Mouse (Mus musculus) lung, postnatal 0 days (tissue): Measurements from ENCODE around the gene Eif4h. TPM values are rescaled to one million over a fixed set of nuclear protein-coding genes. Genes with fewer than 3 reads are reported as not detected.
A peak's percentile ranks its signal among the peaks of the same experiment; 100 is the strongest.

Experiments
- ATAC-seq: fragments of 200-750 bp; cut with Nextera tagmentation; 2 replicates; pipeline ENCODE4 v1.8.0; 2017; ENCODE audit warnings: moderate library complexity
- DNase-seq: peaks from one replicate; pipeline ENCODE4 v3.0.0-alpha.2; 2016; ENCODE audit warnings: low spot score
- H3K27ac ChIP-seq: fragments of 300-500 bp; sonication (generic); 2 replicates; pipeline ENCODE4 v1.5.1; 2014; ENCODE audit warnings: antibody characterized with exemption, mild to moderate bottlenecking, low read length, mixed read lengths
- H3K27me3 ChIP-seq: fragments of 300-500 bp; sonication (generic); replicated peaks from 2 replicates; pipeline ENCODE4 v1.6.1; 2014; ENCODE audit warnings: low read length, mixed read lengths; ENCODE audit not compliant: insufficient read depth
- H3K36me3 ChIP-seq: fragments of 300-500 bp; sonication (generic); 2 replicates; pipeline ENCODE4 v1.6.1; 2014; ENCODE audit warnings: low read length, mixed read lengths; ENCODE audit not compliant: insufficient read depth
- H3K4me1 ChIP-seq: fragments of 300-500 bp; sonication (generic); 2 replicates; pipeline ENCODE4 v1.6.1; 2014; ENCODE audit warnings: antibody characterized with exemption, low read depth, low read length, mixed read lengths; ENCODE audit not compliant: insufficient read depth
- H3K4me2 ChIP-seq: fragments of 300-500 bp; sonication (generic); replicated peaks from 2 replicates; pipeline ENCODE4 v1.6.1; 2014; ENCODE audit warnings: low read depth, mild to moderate bottlenecking, low read length, moderate library complexity, mixed read lengths
- H3K4me3 ChIP-seq: fragments of 300-500 bp; sonication (generic); 2 replicates; pipeline ENCODE4 v1.5.1; 2014; ENCODE audit warnings: low read depth, low read length
- H3K9ac ChIP-seq: fragments of 300-500 bp; sonication (generic); replicated peaks from 2 replicates; pipeline ENCODE4 v1.6.1; 2014; ENCODE audit warnings: low read depth, mild to moderate bottlenecking
- H3K9me3 ChIP-seq: fragments of 300-500 bp; sonication (generic); 2 replicates; pipeline ENCODE4 v1.6.1; 2016; ENCODE audit warnings: low read length, mixed read lengths
- CTCF ChIP-seq: IDR thresholded peaks from 2 replicates; pipeline ENCODE4 v1.5.1; 2016; ENCODE audit warnings: antibody characterized with exemption, mild to moderate bottlenecking
- EP300 ChIP-seq: IDR thresholded peaks from 2 replicates; pipeline ENCODE4 v1.6.1; 2016; ENCODE audit warnings: antibody characterized with exemption, mild to moderate bottlenecking, control low read depth
- WGBS: fragments of 180-500 bp; shearing (Covaris S2); extraction: QIAGEN DNeasy Blood & Tissue Kit; methylation state at CpG from one replicate; pipeline ENCODE4 v1.1.7; 2014; 5-methylcytosine and 5-hydroxymethylcytosine counted together
- polyA plus RNA-seq: library from polyadenylated mRNA; unstranded; fragments of >200 nt; fragmentation: Nextera tagmentation; extraction: Ambion mirVana; gene quantifications from 2 replicates; pipeline ENCODE4 v1.2.1, GENCODE M21; 2015

Eif4h gene
- polyA plus RNA-seq, 1 experiment from 2014 or later, result 485 TPM

- Histone ChIP-seq H3K4me1 (peaks cover 23% of the 10 kb centered on the region; the same call in 1 of the 2 replicates), H3K36me3 (no peaks in the 10 kb centered on the region), H3K27ac (no peak overlapping the region), H3K27me3 (no peaks in the 10 kb centered on the region), H3K4me2 (no peak overlapping the region), H3K9me3 (no peaks in the 10 kb centered on the region), H3K9ac (no peak overlapping the region), H3K4me3 (no peak overlapping the region)
- TF ChIP-seq CTCF (no peak), EP300 (no peak)
- DNase-seq, result no peak
- no peak for ATAC-seq
- 59% methylated on average over 2 of the region's 2 CpGs for WGBS
Measured at GRCm38 (mm10) chr5:134683813-134684212, 44.5 kb upstream of the Eif4h start.

GRCm38 (mm10) chr5:134680238-134680637 is 40.9 kb upstream of the Eif4h start:
- H3K4me1 ChIP-seq, result peaks cover 30% of the 10 kb centered on the region; the same call in 1 of the 2 replicates
- DNase-seq (peak; percentile 84), ATAC-seq (peak; percentile 40)
- peak overlapping the region; percentile 77 for H3K27ac ChIP-seq
- no peak overlapping the region for H3K9ac ChIP-seq
- no peaks in the 10 kb centered on the region for H3K27me3 ChIP-seq
- H3K36me3 ChIP-seq, result no peaks in the 10 kb centered on the region
- no peak overlapping the region for H3K4me3 ChIP-seq
- 0 out of 2 replicates have a peak overlapping the region, but pooled peaks have one; percentile 5 for H3K4me2 ChIP-seq
- 43% methylated on average over 12 of the region's 12 CpGs for WGBS
- no peaks in the 10 kb centered on the region for H3K9me3 ChIP-seq
- TF ChIP-seq CTCF (no peak), EP300 (peak; percentile 65; the same call in 1 of the 2 replicates)

GRCm38 (mm10) chr5:134678827-134679546 is 39.7 kb upstream of the Eif4h start:
- no peaks in the 10 kb centered on the region for H3K36me3 ChIP-seq
- DNase-seq (no peak), ATAC-seq (no peak)
- peaks cover 35% of the 10 kb centered on the region; the same call in 1 of the 2 replicates for H3K4me1 ChIP-seq
- H3K9me3 ChIP-seq, result no peaks in the 10 kb centered on the region
- no peak overlapping the region for H3K4me2 ChIP-seq
- H3K4me3 ChIP-seq, result no peak overlapping the region
- peak overlapping the region; percentile 89 for H3K27ac ChIP-seq
- WGBS, result 76% methylated on average over 8 of the region's 8 CpGs
- H3K27me3 ChIP-seq, result no peaks in the 10 kb centered on the region
- TF ChIP-seq EP300 (no peak), CTCF (no peak)
- no peak overlapping the region; the same call in 1 of the 2 replicates for H3K9ac ChIP-seq

GRCm38 (mm10) chr5:134678031-134678430 is 38.7 kb upstream of the Eif4h start:
- Histone ChIP-seq H3K4me1 (peaks cover 35% of the 10 kb centered on the region; the same call in 1 of the 2 replicates), H3K4me2 (peak overlapping the region; percentile 54), H3K9ac (peak overlapping the region; percentile 4; the same call in 1 of the 2 replicates), H3K27me3 (no peaks in the 10 kb centered on the region), H3K27ac (peak overlapping the region; percentile 89), H3K9me3 (no peaks in the 10 kb centered on the region), H3K36me3 (no peaks in the 10 kb centered on the region), H3K4me3 (peak overlapping the region; percentile 11)
- WGBS, result 83% methylated on average over 3 of the region's 3 CpGs
- ATAC-seq, result peak; percentile 27
- TF ChIP-seq EP300 (no peak), CTCF (no peak)
- DNase-seq, result peak; percentile 71

- DNase-seq (no peak), ATAC-seq (no peak)
- peak overlapping the region; percentile 4; the same call in 1 of the 2 replicates for H3K9ac ChIP-seq
- peak overlapping the region; percentile 54 for H3K4me2 ChIP-seq
- 83% methylated on average over 5 of the region's 5 CpGs for WGBS
- H3K27me3 ChIP-seq, result no peaks in the 10 kb centered on the region
- TF ChIP-seq CTCF (no peak), EP300 (no peak)
- 0 out of 2 replicates have a peak, but pooled peaks cover 1% of the 10 kb centered on the region for H3K36me3 ChIP-seq
- peak overlapping the region; percentile 89 for H3K27ac ChIP-seq
- H3K9me3 ChIP-seq, result no peaks in the 10 kb centered on the region
- H3K4me1 ChIP-seq, result peaks cover 35% of the 10 kb centered on the region; the same call in 1 of the 2 replicates
- H3K4me3 ChIP-seq, result peak overlapping the region; percentile 11
Measured at GRCm38 (mm10) chr5:134677491-134677890, 38.2 kb upstream of the Eif4h start.

GRCm38 (mm10) chr5:134675956-134676759 is 36.9 kb upstream of the Eif4h start:
- Histone ChIP-seq H3K9ac (peak overlapping the region; percentile 36), H3K4me3 (peak overlapping the region; percentile 16; the same call in 1 of the 2 replicates), H3K27ac (peak overlapping the region; percentile 89), H3K27me3 (no peaks in the 10 kb centered on the region), H3K4me2 (peak overlapping the region; percentile 54), H3K36me3 (0 out of 2 replicates have a peak, but pooled peaks cover 7% of the 10 kb centered on the region), H3K4me1 (peaks cover 35% of the 10 kb centered on the region; the same call in 1 of the 2 replicates), H3K9me3 (no peaks in the 10 kb centered on the region)
- TF ChIP-seq CTCF (peak; percentile 13), EP300 (peak; percentile 97)
- ATAC-seq (peak; percentile 88), DNase-seq (peak; percentile 98)
- WGBS, result under 1% methylated on average over 14 of the region's 14 CpGs
